7 mouse cellular contexts compared by ENCODE assay signal in the genomic region with DNA sequence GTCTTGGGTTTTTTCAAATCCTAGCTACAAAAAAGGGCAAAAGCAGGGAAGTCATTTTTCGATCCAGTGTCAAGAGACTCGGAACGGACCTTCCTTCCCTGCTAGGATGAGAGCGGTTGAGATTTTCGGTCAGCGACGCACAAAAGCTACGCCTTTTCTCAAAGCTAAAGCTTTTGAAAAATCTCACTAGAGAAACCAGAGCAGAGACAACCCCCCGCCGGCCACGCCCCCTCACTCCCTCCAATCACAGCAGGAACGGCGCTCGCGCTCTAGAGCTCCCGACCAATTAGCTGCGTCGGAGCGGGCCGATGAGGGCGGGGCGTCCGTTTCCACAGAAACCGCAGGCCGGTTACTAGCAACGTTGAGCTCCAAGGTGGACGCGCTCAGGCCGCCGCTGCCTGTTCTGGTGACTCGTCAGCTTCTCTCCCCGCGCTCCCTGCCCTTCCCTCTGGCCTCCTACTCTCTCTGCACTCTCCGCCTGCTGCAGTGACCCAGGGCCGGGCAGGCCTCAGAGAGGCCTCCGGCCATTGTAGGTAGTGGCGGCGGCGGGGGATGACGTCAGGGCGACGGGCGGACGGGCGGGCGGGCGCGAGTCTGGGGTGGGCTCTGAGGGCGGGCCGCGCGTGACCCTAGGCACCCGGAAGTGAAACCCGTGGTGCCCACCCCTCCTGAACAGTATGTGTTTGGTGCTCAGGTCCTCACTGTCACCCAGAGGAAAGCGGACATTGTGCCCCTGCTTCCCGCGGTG. TPM values are rescaled to one million over a fixed set of nuclear protein-coding genes. Genes with fewer than 3 reads are reported as not detected.
DNase-seq lines count a peak whose midpoint lies in the region; ATAC-seq lines count a peak whose summit lies in the region.

A gene (plus strand): TSS at position 335 of the 748 bp plus-strand sequence.

- H3K9ac ChIP-seq in midbrain, embryonic 13.5 days (replicated peaks): peak within 1 kb of the TSS; percentile 78

- ATAC-seq in granulocyte monocyte progenitor cell, adult 5-6 weeks (replicated peaks; ENCODE audit: poor library complexity, severe bottlenecking): peak; percentile 92
- peak; percentile 99 for ATAC-seq in midbrain, embryonic 13.5 days

- H3K36me3 ChIP-seq in embryonic facial prominence, embryonic 10.5 days (replicated peaks): no peaks in the 10 kb centered on the region
- no peaks in the 10 kb centered on the region for H3K36me3 ChIP-seq in limb, embryonic 10.5 days
- no peaks in the 10 kb centered on the region for H3K36me3 ChIP-seq in midbrain, embryonic 13.5 days

- peak within 1 kb of the TSS; percentile 100 for H3K27ac ChIP-seq in embryonic facial prominence, embryonic 10.5 days (replicated peaks)
- H3K27ac ChIP-seq in limb, embryonic 10.5 days: peak within 1 kb of the TSS; percentile 99
- H3K27ac ChIP-seq in midbrain, embryonic 13.5 days: peak within 1 kb of the TSS; percentile 96

- peak; percentile 98 for DNase-seq in adrenal gland, postnatal 10 days
- DNase-seq in embryonic facial prominence, embryonic 10.5 days (ENCODE audit: low spot score): peak; percentile 98
- peak; percentile 97 for DNase-seq in kidney, adult 11 months
- DNase-seq in limb, embryonic 10.5 days (ENCODE audit: low spot score): peak; percentile 97
- peak; percentile 96 for DNase-seq in spleen, adult 12 weeks (ENCODE audit: low spot score)

- no peaks in the 10 kb centered on the region for H3K9me3 ChIP-seq in embryonic facial prominence, embryonic 10.5 days
- no peaks in the 10 kb centered on the region for H3K9me3 ChIP-seq in limb, embryonic 10.5 days (replicated peaks)
- no peaks in the 10 kb centered on the region for H3K9me3 ChIP-seq in midbrain, embryonic 13.5 days

- peak within 1 kb of the TSS; percentile 85 for H3K4me3 ChIP-seq in embryonic facial prominence, embryonic 10.5 days
- H3K4me3 ChIP-seq in limb, embryonic 10.5 days: peak within 1 kb of the TSS; percentile 87
- H3K4me3 ChIP-seq in midbrain, embryonic 13.5 days (replicated peaks): peak within 1 kb of the TSS; percentile 69

- H3K27me3 ChIP-seq in embryonic facial prominence, embryonic 10.5 days (replicated peaks; ENCODE audit: low read depth, poor library complexity, severe bottlenecking): no peaks in the 10 kb centered on the region
- H3K27me3 ChIP-seq in limb, embryonic 10.5 days (ENCODE audit: low read depth, poor library complexity, severe bottlenecking): no peaks in the 10 kb centered on the region
- H3K27me3 ChIP-seq in midbrain, embryonic 13.5 days: no peaks in the 10 kb centered on the region

- peak within 1 kb of the TSS; percentile 75 for H3K4me2 ChIP-seq in midbrain, embryonic 13.5 days (replicated peaks)

- WGBS in embryonic facial prominence, embryonic 10.5 days: under 1% methylated on average over 57 of the region's 57 CpGs
- WGBS in limb, embryonic 10.5 days: under 1% methylated on average over 57 of the region's 57 CpGs
- under 1% methylated on average over 57 of the region's 57 CpGs for WGBS in midbrain, embryonic 13.5 days

- H3K4me1 ChIP-seq in embryonic facial prominence, embryonic 10.5 days: peaks cover 16% of the 10 kb centered on the region
- peaks cover 14% of the 10 kb centered on the region; the same call in 1 of the 2 replicates for H3K4me1 ChIP-seq in limb, embryonic 10.5 days
- H3K4me1 ChIP-seq in midbrain, embryonic 13.5 days (replicated peaks): peaks cover 19% of the 10 kb centered on the region

RNA-seq across cellular contexts. Expression of the gene that starts here (rescaled TPM):
- 10 to 100 TPM; 14.0 to 24.4 TPM for total RNA-seq in adrenal gland, postnatal 10 days (2021)
- 19.5 and 19.9 TPM in 2 replicates for polyA plus RNA-seq in embryonic facial prominence, embryonic 10.5 days (2016; fragmentation: Nextera tagmentation; extraction: Ambion mirVana)
- total RNA-seq in granulocyte monocyte progenitor cell, adult 5-6 weeks (2014; fragmentation: Nextera tagmentation): 15.6 and 34.5 TPM in 2 replicates
- total RNA-seq in granulocyte monocyte progenitor cell, adult 5-6 weeks (2017): 28.5 and 43.0 TPM in 2 replicates
- polyA plus RNA-seq in limb, embryonic 10.5 days (2016; fragmentation: Nextera tagmentation; extraction: Ambion mirVana): 16.2 and 18.1 TPM in 2 replicates
- 19.1 and 21.1 TPM in 2 replicates for polyA plus RNA-seq in midbrain, embryonic 13.5 days (2015; fragmentation: Nextera tagmentation; extraction: Ambion mirVana)

Comparison
In these comparisons a context has a peak if more than half of its experiments do, and no peak if none do; other contexts are left out.
1. Peak in every context shown above with its lines: DNase-seq, ATAC-seq, H3K4me3 ChIP-seq and H3K27ac ChIP-seq.